Mouse (Mus musculus): ENCODE measurements around the gene Aspg. TPM values are rescaled to one million over a fixed set of nuclear protein-coding genes. Genes with fewer than 3 reads are reported as not detected.

The Aspg gene
- polyA plus RNA-seq, 1 experiment from 2014 or later: 2.0 TPM

MicroRNAs within 50 kb of the gene (microRNA counts, 519-probe panel; counts per million panel counts)
- microRNA mmu-miR-203: 4,309 counts per million, percentile 65 among the panel's probes with 10 or more counts

Small RNAs within 50 kb of the gene (microRNA-seq; reads per million reads assigned to microRNA genes)
- 4,151 reads per million, percentile 88 among the genes with 10 or more reads in this experiment for gene Mir203
- not detected for gene Mir3073a
- not detected for gene Mir3073b

Other genes with a start within 250 kb of the Aspg start
- gene Ppp1r13b, start 198.6 kb upstream of the Aspg start, polyA plus RNA-seq (2014; fragmentation: Nextera tagmentation; extraction: Ambion mirVana): 6.5 and 6.6 TPM in 2 replicates
- gene Atp5mpl, start 139.7 kb upstream of the Aspg start, polyA plus RNA-seq (2014; fragmentation: Nextera tagmentation; extraction: Ambion mirVana): 670 and 686 TPM in 2 replicates
- gene Tdrd9, start 135.1 kb upstream of the Aspg start, polyA plus RNA-seq (2014; fragmentation: Nextera tagmentation; extraction: Ambion mirVana): 0.61 and 0.95 TPM in 2 replicates
- gene Rd3l, start 125.4 kb upstream of the Aspg start, polyA plus RNA-seq (2014; fragmentation: Nextera tagmentation; extraction: Ambion mirVana): not detected in 2 replicates
- gene Kif26a, start 39.5 kb downstream of the Aspg start, polyA plus RNA-seq (2014; fragmentation: Nextera tagmentation; extraction: Ambion mirVana): 2.8 and 3.5 TPM in 2 replicates